Mouse (Mus musculus) midbrain, embryonic 13.5 days (tissue): ENCODE measurements around the gene Olfr1386. TPM values are rescaled to one million over a fixed set of nuclear protein-coding genes. Genes with fewer than 3 reads are reported as not detected.

ENCODE experiments used
- polyA plus RNA-seq: library from polyadenylated mRNA; unstranded; fragments of >200 nt; fragmentation: Nextera tagmentation; extraction: Ambion mirVana; gene quantifications from 2 replicates; pipeline ENCODE4 v1.2.1, GENCODE M21; 2015

Olfr1386 gene
- polyA plus RNA-seq, 1 experiment from 2014 or later, result not detected

Other genes with a start within 250 kb of the Olfr1386 start
- 29.3 and 32.1 TPM in 2 replicates for gene Mgat1, start 220.9 kb upstream of the Olfr1386 start, polyA plus RNA-seq
- gene Olfr1393, start 186.7 kb upstream of the Olfr1386 start, polyA plus RNA-seq, result 0.15 TPM in 1 of 2 replicates, not detected in the other
- gene Olfr1392, start 179.8 kb upstream of the Olfr1386 start, polyA plus RNA-seq, result not detected in 2 replicates
- not detected in 2 replicates for gene Olfr10, start 160.3 kb upstream of the Olfr1386 start, polyA plus RNA-seq
- gene Olfr1391, start 142.3 kb upstream of the Olfr1386 start, polyA plus RNA-seq, result not detected in 2 replicates
- not detected in 2 replicates for gene Olfr1390, start 129.9 kb upstream of the Olfr1386 start, polyA plus RNA-seq
- gene Olfr1389, start 42.0 kb upstream of the Olfr1386 start, polyA plus RNA-seq, result not detected in 2 replicates
- not detected in 2 replicates for gene Olfr1388, start 28.4 kb upstream of the Olfr1386 start, polyA plus RNA-seq
- not detected in 2 replicates for gene Olfr1387, start 9.7 kb upstream of the Olfr1386 start, polyA plus RNA-seq
- not detected in 2 replicates for gene Olfr1385, start 24.0 kb downstream of the Olfr1386 start, polyA plus RNA-seq
- not detected in 2 replicates for gene Olfr1384, start 41.7 kb downstream of the Olfr1386 start, polyA plus RNA-seq
- not detected in 2 replicates for gene Olfr1383, start 54.6 kb downstream of the Olfr1386 start, polyA plus RNA-seq
- gene Olfr1382, start 63.2 kb downstream of the Olfr1386 start, polyA plus RNA-seq, result not detected in 2 replicates
- not detected in 2 replicates for gene Olfr1381, start 78.4 kb downstream of the Olfr1386 start, polyA plus RNA-seq
- gene Olfr1380, start 91.8 kb downstream of the Olfr1386 start, polyA plus RNA-seq, result not detected in 2 replicates
- 1.2 and 1.8 TPM in 2 replicates for gene Flt4, start 144.2 kb downstream of the Olfr1386 start, polyA plus RNA-seq
- gene Scgb3a1, start 198.6 kb downstream of the Olfr1386 start, polyA plus RNA-seq, result not detected in 2 replicates
- 65.6 and 65.8 TPM in 2 replicates for gene Cnot6, start 247.7 kb downstream of the Olfr1386 start, polyA plus RNA-seq